In the genomic region with DNA sequence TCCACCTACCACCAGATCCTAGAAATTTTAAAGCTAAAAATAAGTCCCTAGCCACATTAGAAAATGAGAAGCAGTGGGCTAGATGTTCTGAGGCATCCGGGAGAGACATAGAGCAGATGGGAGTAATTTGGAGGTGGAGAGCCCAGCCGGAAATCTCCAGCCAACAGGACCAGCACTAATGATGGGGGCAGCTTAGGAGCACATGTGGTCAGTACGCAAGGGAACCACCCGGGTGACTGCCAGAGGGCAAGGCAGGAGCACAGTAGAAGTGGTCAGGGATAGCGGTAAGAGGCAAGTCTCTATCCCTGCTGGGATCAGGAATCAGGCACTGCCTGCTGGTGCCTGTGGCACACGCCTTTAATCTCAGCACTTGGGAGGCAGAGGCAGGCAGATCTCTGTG, we compare ENCODE assay signal across 35 mouse cellular contexts. TPM values are rescaled to one million over a fixed set of nuclear protein-coding genes. Genes with fewer than 3 reads are reported as not detected.
"Had no signal": no experiment of that assay in that cellular context is flagged by ENCODE, and none has a peak within 500 bp of the region (broad histone marks: within the 10 kb centered on the region; RNA-seq: fewer than 3 reads in every experiment).

No protein-coding gene starts in this region.

- H3K9me3 ChIP-seq: heart, embryonic 10.5 days; heart, embryonic 12.5 days; heart, embryonic 13.5 days; heart, embryonic 15.5 days; hindbrain, embryonic 10.5 days; hindbrain, embryonic 12.5 days; hindbrain, embryonic 13.5 days; hindbrain, embryonic 15.5 days; intestine, embryonic 15.5 days; kidney, embryonic 15.5 days had no signal

- ATAC-seq: hindbrain, embryonic 16.5 days; hindbrain, postnatal 0 days; inflammation-experienced regulatory T-cells, adult 6 months; intestine, embryonic 15.5 days; intestine, embryonic 16.5 days; intestine, postnatal 0 days had no signal

- H3K4me3 ChIP-seq: heart, embryonic 10.5 days; heart, embryonic 12.5 days; heart, embryonic 13.5 days; heart, embryonic 15.5 days; hindbrain, embryonic 10.5 days; hindbrain, embryonic 12.5 days; hindbrain, embryonic 13.5 days; hindbrain, embryonic 15.5 days; intestine, embryonic 15.5 days; kidney, embryonic 15.5 days; layer of hippocampus, adult 2 months had no signal

- H3K4me1 ChIP-seq: heart, embryonic 10.5 days; heart, embryonic 12.5 days; heart, embryonic 13.5 days; heart, embryonic 15.5 days; hindbrain, embryonic 10.5 days; hindbrain, embryonic 12.5 days; hindbrain, embryonic 13.5 days; hindbrain, embryonic 15.5 days; intestine, embryonic 15.5 days; kidney, embryonic 15.5 days had no signal

- DNase-seq: heart, postnatal 10 days; heart, postnatal 14 days; heart, postnatal 36 days; heart, postnatal 4 days; kidney, adult 11 months; kidney, adult 18-20 months; kidney, adult 2 months; kidney, adult 8-10 months; kidney, adult 9 months; kidney, postnatal 10 days; kidney, postnatal 14 days; kidney, postnatal 25 days; kidney, postnatal 36 days; kidney, postnatal 4 days; layer of hippocampus, adult 9-11 months; layer of hippocampus, postnatal 36 days had no signal

- H3K4me2 ChIP-seq: heart, embryonic 11.5 days; heart, embryonic 12.5 days; heart, embryonic 13.5 days; heart, embryonic 15.5 days; hindbrain, embryonic 12.5 days; hindbrain, embryonic 13.5 days; hindbrain, embryonic 14.5 days; hindbrain, embryonic 15.5 days; intestine, embryonic 15.5 days; kidney, embryonic 15.5 days had no signal

- H3K27ac ChIP-seq: heart, embryonic 10.5 days; heart, embryonic 13.5 days; heart, embryonic 15.5 days; hindbrain, embryonic 10.5 days; hindbrain, embryonic 12.5 days; hindbrain, embryonic 13.5 days; hindbrain, embryonic 14.5 days; hindbrain, embryonic 15.5 days; hindbrain, postnatal 0 days; intestine, embryonic 15.5 days; kidney, embryonic 15.5 days; kidney, postnatal 0 days; layer of hippocampus, adult 2 months had no signal

- H3K36me3 ChIP-seq: heart, embryonic 12.5 days; heart, embryonic 13.5 days; heart, embryonic 15.5 days; hindbrain, embryonic 12.5 days; hindbrain, embryonic 13.5 days; hindbrain, embryonic 15.5 days; intestine, embryonic 15.5 days had no signal

- H3K9ac ChIP-seq: heart, embryonic 12.5 days; heart, embryonic 13.5 days; heart, embryonic 15.5 days; hindbrain, embryonic 12.5 days; hindbrain, embryonic 13.5 days; hindbrain, embryonic 14.5 days; hindbrain, embryonic 15.5 days; intestine, embryonic 15.5 days; kidney, embryonic 15.5 days had no signal

- H3K27me3 ChIP-seq: heart, embryonic 12.5 days; heart, embryonic 13.5 days; heart, embryonic 15.5 days; hindbrain, embryonic 12.5 days; hindbrain, embryonic 15.5 days; intestine, embryonic 15.5 days; kidney, embryonic 15.5 days had no signal

RNA-seq across cellular contexts. Expression of gene Col26a1, which starts 32.3 kb away (rescaled TPM):
- polyA plus RNA-seq: inflammation-experienced regulatory T-cells, adult 6 months had no signal
